Mouse (Mus musculus) naive thymus-derived CD4-positive, alpha-beta T cell, adult 2 months (primary cell): ENCODE measurements around the gene Pax4.

Experiments
- DNase-seq: peaks from one replicate; pipeline ENCODE4 v3.0.0-alpha.2; 2011; ENCODE audit warnings: low read depth

Gene Pax4

GRCm38 (mm10) chr6:28447937-28448336 lies 1.2 kb downstream of the Pax4 start:
- DNase-seq, result no peak

GRCm38 (mm10) chr6:28431538-28431855 lies 17.7 kb downstream of the Pax4 start:
- no peak for DNase-seq

GRCm38 (mm10) chr6:28430795-28431537 lies 18.2 kb downstream of the Pax4 start:
- no peak for DNase-seq

- no peak for DNase-seq
Measured at GRCm38 (mm10) chr6:28429870-28430269, 19.3 kb downstream of the Pax4 start.

GRCm38 (mm10) chr6:28428290-28428689 lies 20.9 kb downstream of the Pax4 start, which contains the start of gene Gcc1:
TSS of gene Gcc1 (minus strand) at chr6:28428390.
- DNase-seq, result no peak

- DNase-seq, result peak; percentile 80
Measured at GRCm38 (mm10) chr6:28427096-28427839, 21.9 kb downstream of the Pax4 start, which contains the start of gene Fscn3. TSS of gene Fscn3 (plus strand) at chr6:28427789.

- DNase-seq, result no peak
Measured at GRCm38 (mm10) chr6:28425019-28425418, 24.1 kb downstream of the Pax4 start.

GRCm38 (mm10) chr6:28423767-28424695 lies 25.1 kb downstream of the Pax4 start:
- peak; percentile 67 for DNase-seq

- DNase-seq, result peak; percentile 92
Measured at GRCm38 (mm10) chr6:28423313-28423712, 25.8 kb downstream of the Pax4 start, which contains the start of gene Arf5. TSS of gene Arf5 (plus strand) at chr6:28423560.

GRCm38 (mm10) chr6:28422651-28423290 lies 26.4 kb downstream of the Pax4 start:
- no peak for DNase-seq

- peak; percentile 99 for DNase-seq
Measured at GRCm38 (mm10) chr6:28421469-28422000, 27.6 kb downstream of the Pax4 start.

GRCm38 (mm10) chr6:28420865-28421264 lies 28.3 kb downstream of the Pax4 start:
- DNase-seq, result peak; percentile 33

- no peak for DNase-seq
Measured at GRCm38 (mm10) chr6:28420361-28420760, 28.8 kb downstream of the Pax4 start.

GRCm38 (mm10) chr6:28419673-28420072 lies 29.5 kb downstream of the Pax4 start:
- no peak for DNase-seq

GRCm38 (mm10) chr6:28418449-28418848 lies 30.7 kb downstream of the Pax4 start:
- no peak for DNase-seq

- DNase-seq, result no peak
Measured at GRCm38 (mm10) chr6:28416981-28417380, 32.2 kb downstream of the Pax4 start.

GRCm38 (mm10) chr6:28411236-28411635 lies 37.9 kb downstream of the Pax4 start:
- no peak for DNase-seq

- peak; percentile 62 for DNase-seq
Measured at GRCm38 (mm10) chr6:28410053-28410452, 39.1 kb downstream of the Pax4 start.

GRCm38 (mm10) chr6:28399791-28400190 lies 49.4 kb downstream of the Pax4 start:
- peak; percentile 60 for DNase-seq

- peak; percentile 18 for DNase-seq
Measured at GRCm38 (mm10) chr6:28398726-28399125, 50.4 kb downstream of the Pax4 start.

- peak; percentile 53 for DNase-seq
Measured at GRCm38 (mm10) chr6:28397681-28398203, 51.4 kb downstream of the Pax4 start, which contains the start of gene Zfp800. TSS of gene Zfp800 (minus strand) at chr6:28398005.
